Mouse (Mus musculus) c-Kit-negative CD71-positive TER-119-positive erythroid progenitor cells, embryonic 14.5 days (primary cell): ENCODE measurements around the gene Crim1.

ENCODE experiments used
- DNase-seq: peaks from one replicate; pipeline ENCODE4 v3.0.0-alpha.2; 2013; ENCODE audit warnings: low read depth, low spot score

Gene Crim1

GRCm38 (mm10) chr17:78326381-78326780, 126.3 kb downstream of the Crim1 start:
- no peak for DNase-seq

DNA sequence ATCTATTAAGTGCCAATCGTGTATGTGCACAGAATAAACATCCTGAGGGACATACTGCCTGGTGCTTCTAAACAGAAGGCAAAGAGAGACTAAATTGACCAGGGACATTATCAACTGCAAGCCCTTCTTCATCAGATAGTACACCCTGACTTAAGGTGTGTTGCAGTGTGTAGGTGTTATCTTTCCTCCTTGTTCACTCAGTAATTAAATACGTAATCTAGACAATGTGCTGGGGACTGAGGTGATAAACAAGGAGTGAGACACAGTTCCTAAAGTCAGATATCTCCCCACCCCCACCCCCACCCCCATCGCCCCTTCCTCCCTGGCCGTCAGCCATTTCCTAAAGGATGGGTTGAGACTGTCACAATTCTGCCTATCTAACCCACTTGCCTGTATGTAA, 127.1 kb downstream of the Crim1 start:
- DNase-seq, result no peak

GRCm38 (mm10) chr17:78328287-78328686, 128.2 kb downstream of the Crim1 start:
- DNase-seq, result peak; percentile 58

DNA sequence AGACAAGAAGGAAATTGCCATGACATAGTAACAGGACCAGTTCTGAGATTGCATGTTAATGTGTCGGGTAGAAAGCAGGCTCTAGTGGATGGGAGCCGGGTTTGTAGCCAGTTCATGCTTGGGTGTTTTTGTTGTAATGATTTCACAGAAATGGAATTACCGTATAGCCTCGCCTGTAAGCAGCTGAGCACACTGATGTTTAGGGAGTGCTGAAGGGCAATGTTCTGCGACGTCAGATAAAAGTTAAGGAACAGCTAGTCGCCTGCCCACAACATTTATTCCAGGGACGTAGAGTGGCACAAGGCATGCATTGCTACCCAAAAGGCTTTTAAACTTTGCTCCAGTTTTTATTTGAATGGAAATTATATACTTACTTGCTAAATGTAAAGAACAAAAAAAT, 131.4 kb downstream of the Crim1 start:
- no peak for DNase-seq

- DNase-seq, result no peak
Measured at GRCm38 (mm10) chr17:78333275-78333674, 133.2 kb downstream of the Crim1 start.

DNA sequence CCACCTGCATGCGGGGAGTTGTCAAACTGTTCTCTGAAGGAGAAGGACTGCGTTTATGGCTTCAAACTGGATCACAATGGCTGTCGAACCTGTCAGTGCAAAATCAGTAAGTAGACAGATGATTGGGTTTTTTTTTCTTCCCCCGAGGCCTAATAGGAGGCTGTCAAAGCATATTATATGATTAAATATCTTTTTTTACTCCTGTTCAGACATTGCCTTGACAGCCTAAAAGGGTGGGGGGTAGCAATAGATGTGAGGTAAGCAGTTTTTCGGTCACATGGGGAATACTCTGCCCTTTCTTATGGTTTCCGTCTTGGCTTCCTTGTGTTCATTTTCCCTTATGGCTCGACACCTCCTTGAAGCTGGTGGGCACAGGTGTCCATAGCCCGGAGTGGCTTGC, 135.2 kb downstream of the Crim1 start:
- no peak for DNase-seq

DNA sequence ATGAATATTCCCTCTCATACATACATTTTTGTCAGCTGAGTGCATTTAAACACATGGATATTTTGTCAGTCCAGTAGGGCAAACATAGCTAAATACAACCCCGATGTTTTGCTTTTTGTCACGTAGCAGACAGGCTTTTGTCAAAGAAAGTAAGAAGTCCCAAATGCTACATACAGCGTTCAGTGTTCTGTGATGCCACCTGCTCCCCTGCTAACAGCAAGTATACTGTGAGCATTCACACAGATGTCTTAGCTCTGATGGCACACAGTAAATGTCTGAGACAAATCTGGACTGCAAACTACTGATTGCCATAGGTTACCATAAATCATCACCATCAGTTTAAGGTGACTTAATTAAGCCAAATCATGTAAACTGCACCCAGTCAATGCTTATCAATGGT, 143.6 kb downstream of the Crim1 start:
- DNase-seq, result no peak

GRCm38 (mm10) chr17:78347111-78347801, 147.2 kb downstream of the Crim1 start:
- no peak for DNase-seq

GRCm38 (mm10) chr17:78351676-78352499, 151.8 kb downstream of the Crim1 start:
- no peak for DNase-seq

DNA sequence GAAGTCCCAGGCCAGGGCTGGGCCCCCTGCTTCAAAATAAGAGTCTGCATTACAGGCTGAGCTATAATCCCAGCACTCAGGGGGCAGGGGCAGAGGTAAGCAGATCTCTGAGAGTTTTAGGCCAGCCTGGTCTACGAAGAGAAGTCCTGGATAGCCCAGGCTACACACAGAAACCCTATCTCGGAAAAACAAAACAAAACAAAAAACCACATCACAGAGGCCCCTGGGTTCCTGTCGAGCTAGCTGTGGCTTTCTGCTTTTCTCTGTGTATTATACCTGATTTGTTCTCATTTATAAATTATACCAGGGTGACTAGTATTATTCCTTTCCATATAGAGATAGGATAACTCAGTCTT, 152.4 kb downstream of the Crim1 start:
- DNase-seq, result no peak

- DNase-seq, result no peak
Measured at GRCm38 (mm10) chr17:78354411-78354810, 154.4 kb downstream of the Crim1 start.

- no peak for DNase-seq
Measured at GRCm38 (mm10) chr17:78354871-78355270, 154.8 kb downstream of the Crim1 start.

GRCm38 (mm10) chr17:78355611-78356010, 155.6 kb downstream of the Crim1 start:
- no peak for DNase-seq

DNA sequence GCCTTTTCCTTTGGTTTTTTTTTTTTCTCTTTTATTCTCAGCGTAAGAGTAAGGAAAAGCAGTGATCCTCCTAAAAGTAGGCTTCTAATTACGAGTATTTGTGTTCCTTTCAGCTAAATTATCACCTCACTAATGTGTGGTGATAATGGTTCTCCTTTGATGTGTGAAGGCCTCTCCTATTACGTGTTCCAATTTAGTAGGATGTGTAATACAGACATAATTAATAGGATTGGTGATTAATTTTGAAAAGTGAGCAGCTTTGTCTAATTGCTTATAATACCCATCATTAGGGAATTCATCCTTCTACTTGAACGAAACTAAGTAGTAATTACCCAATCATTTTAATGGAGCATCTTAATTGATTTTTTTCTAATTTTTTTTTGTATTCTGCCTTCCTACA, 157.7 kb downstream of the Crim1 start:
- no peak for DNase-seq

- DNase-seq, result no peak
Measured at GRCm38 (mm10) chr17:78358251-78358726, 158.2 kb downstream of the Crim1 start.

GRCm38 (mm10) chr17:78361939-78362728, 162.1 kb downstream of the Crim1 start:
- no peak for DNase-seq

DNA sequence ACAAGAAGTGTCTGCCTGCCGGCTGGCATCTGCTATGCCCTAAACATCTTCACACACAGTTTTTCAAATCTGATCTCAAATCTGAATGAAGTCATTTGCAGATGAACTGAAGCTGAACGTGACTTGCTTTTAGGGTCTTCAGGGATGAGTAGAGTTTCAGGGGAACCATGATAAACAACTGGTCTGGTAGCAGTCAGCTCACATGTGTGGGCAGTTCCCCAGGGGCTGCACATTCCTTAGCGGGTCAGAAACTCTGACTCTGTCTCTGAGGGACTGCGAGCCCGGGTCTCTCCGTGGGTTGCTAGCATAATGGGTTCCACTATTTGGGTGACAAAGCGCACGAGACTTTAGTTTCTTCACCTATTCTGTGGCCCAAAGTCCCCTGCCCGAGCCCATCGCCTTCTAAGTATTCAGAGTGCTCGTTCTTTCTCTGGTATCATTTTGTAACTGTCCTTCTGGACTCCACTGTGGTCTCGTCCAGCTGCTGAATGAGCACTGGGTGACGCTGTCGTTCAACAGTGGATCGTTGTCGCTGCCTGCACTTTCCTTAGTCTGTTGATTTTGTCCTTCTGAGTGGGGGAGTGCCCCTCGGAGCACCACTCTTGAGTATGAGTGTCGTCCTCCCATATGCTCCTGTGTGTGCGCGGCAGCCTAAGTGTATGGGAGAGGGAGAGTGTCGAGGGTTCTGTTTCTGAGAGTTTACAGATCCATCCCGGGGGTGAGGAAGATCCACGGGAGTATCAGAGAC, 164.7 kb downstream of the Crim1 start:
- DNase-seq, result no peak

DNA sequence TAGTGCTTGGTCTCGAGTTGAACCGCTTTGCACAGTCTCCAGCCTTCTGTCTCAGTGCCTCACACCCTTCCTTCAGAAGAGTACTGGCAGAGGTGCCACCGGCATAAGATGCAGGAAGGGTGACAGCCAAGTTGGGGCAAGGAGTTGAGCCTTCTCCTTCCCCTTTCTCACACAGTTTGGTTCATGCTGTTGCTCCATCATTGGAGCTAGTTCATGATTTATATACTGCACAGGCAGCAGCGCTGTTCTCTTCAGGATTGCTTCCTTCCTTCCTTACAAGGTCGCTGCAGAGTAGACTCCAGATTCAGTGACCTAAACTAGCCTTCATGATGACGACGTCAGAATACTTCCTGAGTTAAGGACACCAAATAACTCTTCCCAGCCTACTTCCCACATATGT, 166.0 kb downstream of the Crim1 start:
- no peak for DNase-seq

DNA sequence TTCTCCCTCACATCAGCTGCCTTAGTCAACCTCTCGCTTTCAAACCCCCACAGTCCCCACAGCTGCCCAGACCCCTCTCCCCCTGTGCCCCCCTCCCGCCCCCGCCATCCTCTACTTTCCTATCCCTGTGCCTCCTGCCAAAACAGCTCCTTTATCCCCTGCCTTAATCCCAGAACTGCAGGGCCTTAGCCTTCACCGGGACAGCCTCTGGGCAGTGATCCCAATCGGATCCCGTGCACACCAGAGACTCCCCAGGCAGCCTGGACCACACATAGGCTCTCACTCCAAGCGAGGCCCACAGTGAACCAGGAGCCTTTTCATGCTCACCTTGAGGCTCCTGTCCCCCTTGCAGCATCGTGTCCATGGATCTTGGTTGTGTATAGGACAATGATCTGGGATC, 168.4 kb downstream of the Crim1 start:
- no peak for DNase-seq

GRCm38 (mm10) chr17:78370445-78370844, 170.4 kb downstream of the Crim1 start:
- no peak for DNase-seq

DNA sequence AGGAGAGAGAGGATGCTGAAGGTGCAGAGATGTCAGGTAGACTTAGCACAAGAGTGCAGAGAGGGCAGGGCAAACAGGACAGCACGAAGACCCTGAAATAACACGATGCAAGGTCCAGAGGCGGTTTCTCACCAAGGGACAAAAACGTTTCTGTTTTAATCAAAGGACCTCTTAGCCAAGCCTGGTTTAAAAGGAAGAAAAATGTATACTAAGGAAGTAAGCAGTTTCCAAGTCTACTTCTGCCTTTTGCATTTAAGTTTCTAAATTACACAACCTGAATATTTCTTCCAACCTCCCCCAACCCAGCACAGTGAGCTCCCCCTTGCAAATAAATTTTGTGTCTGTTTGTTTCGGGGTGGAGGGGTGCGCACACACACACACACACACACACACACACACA, 173.1 kb downstream of the Crim1 start:
- DNase-seq, result no peak

GRCm38 (mm10) chr17:78373849-78374248, 173.8 kb downstream of the Crim1 start:
- no peak for DNase-seq
